22 mouse cellular contexts compared by ENCODE assay signal in the genomic region with DNA sequence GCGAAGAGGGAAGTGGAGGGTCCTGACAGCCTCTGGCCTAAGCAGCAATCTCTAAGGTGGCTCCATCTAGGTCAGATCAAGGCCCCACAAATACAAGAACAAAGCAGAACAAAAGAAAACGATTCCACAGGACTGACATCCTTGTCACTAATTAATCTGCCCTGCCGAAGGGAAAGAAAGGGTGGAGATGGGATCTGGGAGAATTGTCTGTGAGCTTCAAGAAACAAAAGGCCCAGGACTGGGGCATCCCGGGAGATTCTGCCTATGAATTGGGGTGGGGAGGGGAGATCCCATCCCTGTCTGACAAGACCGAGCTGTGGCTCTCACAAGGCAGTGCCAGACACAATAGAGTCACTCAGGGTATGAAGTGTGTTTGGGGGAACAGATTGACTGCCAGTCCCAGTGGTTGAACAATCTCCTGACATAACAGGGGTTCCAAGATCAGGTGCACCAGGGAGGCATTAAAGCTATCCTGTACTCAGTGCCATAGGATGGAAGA. TPM values are rescaled to one million over a fixed set of nuclear protein-coding genes. Genes with fewer than 3 reads are reported as not detected.
A peak's percentile ranks its signal among the peaks of the same experiment; 100 is the strongest.
DNase-seq lines count a peak whose midpoint lies in the region; ATAC-seq and TF ChIP-seq lines count a peak whose summit lies in the region.
"Had no signal": no experiment of that assay in that cellular context is flagged by ENCODE, and none has a peak within 500 bp of the region (broad histone marks: within the 10 kb centered on the region; RNA-seq: fewer than 3 reads in every experiment).

No protein-coding gene starts in this region.

- peaks cover 44% of the 10 kb centered on the region for H3K4me1 ChIP-seq in midbrain, embryonic 12.5 days
- H3K4me1 ChIP-seq in midbrain, postnatal 0 days (ENCODE audit: insufficient read depth, low read length): peaks cover 29% of the 10 kb centered on the region; the same call in 1 of the 2 replicates
- peaks cover 62% of the 10 kb centered on the region for H3K4me1 ChIP-seq in hindbrain, embryonic 12.5 days
- peaks cover 51% of the 10 kb centered on the region for H3K4me1 ChIP-seq in midbrain, embryonic 16.5 days (ENCODE audit: control insufficient read depth, insufficient read depth, low read length)

- peak overlapping the region; percentile 60 for H3K27ac ChIP-seq in midbrain, embryonic 12.5 days (replicated peaks)
- no peak overlapping the region for H3K27ac ChIP-seq in midbrain, postnatal 0 days (ENCODE audit: low read depth, low read length)
- H3K27ac ChIP-seq in hindbrain, embryonic 12.5 days: peak overlapping the region; percentile 76
- H3K27ac ChIP-seq in midbrain, embryonic 16.5 days (ENCODE audit: low read length): no peak overlapping the region
- H3K27ac ChIP-seq: liver, embryonic 15.5 days had no signal

- no peaks in the 10 kb centered on the region for H3K9me3 ChIP-seq in midbrain, embryonic 12.5 days
- no peaks in the 10 kb centered on the region for H3K9me3 ChIP-seq in midbrain, postnatal 0 days (ENCODE audit: low read length)
- no peaks in the 10 kb centered on the region for H3K9me3 ChIP-seq in hindbrain, embryonic 12.5 days (replicated peaks)
- no peaks in the 10 kb centered on the region for H3K9me3 ChIP-seq in midbrain, embryonic 16.5 days (replicated peaks; ENCODE audit: control insufficient read depth, low read length, poor library complexity, severe bottlenecking)
- H3K9me3 ChIP-seq: liver, embryonic 15.5 days had no signal

- no peak for ATAC-seq in midbrain, embryonic 12.5 days (ENCODE audit: low FRiP score, low read depth)
- ATAC-seq in midbrain, postnatal 0 days (ENCODE audit: low FRiP score): no peak
- no peak for ATAC-seq in hindbrain, embryonic 12.5 days (ENCODE audit: low FRiP score)
- no peak for ATAC-seq in midbrain, embryonic 16.5 days

- H3K4me3 ChIP-seq in midbrain, embryonic 12.5 days: no peak overlapping the region
- H3K4me3 ChIP-seq in midbrain, postnatal 0 days (ENCODE audit: low read depth, low read length): no peak overlapping the region
- H3K4me3 ChIP-seq in hindbrain, embryonic 12.5 days: no peak overlapping the region
- no peak overlapping the region for H3K4me3 ChIP-seq in midbrain, embryonic 16.5 days (ENCODE audit: low read depth, low read length)
- H3K4me3 ChIP-seq: liver, embryonic 15.5 days had no signal

- no peak for DNase-seq in midbrain, postnatal 0 days (ENCODE audit: low spot score)
- no peak for DNase-seq in layer of hippocampus, postnatal 14 days (ENCODE audit: low spot score in 2 of 2)
- no peak for DNase-seq in adrenal gland, adult 8-10 months
- DNase-seq in heart, adult 9 months (ENCODE audit: low spot score in 2 of 2): no peak
- DNase-seq: B cell, adult 2 months; cerebellum, adult 11-12 months; gastrocnemius, postnatal 36 days; heart, postnatal 4 days; kidney, adult 11 months; kidney, postnatal 36 days; lung, postnatal 14 days; thymus, postnatal 14 days had no signal

- H3K27me3 ChIP-seq in midbrain, embryonic 12.5 days: peaks cover 12% of the 10 kb centered on the region
- no peaks in the 10 kb centered on the region for H3K27me3 ChIP-seq in midbrain, postnatal 0 days (ENCODE audit: insufficient read depth, low read length)
- peaks cover 4% of the 10 kb centered on the region; the same call in 1 of the 2 replicates for H3K27me3 ChIP-seq in hindbrain, embryonic 12.5 days
- no peaks in the 10 kb centered on the region for H3K27me3 ChIP-seq in midbrain, embryonic 16.5 days (ENCODE audit: control insufficient read depth, insufficient read depth, low read depth, low read length)

- no peak overlapping the region for H3K4me2 ChIP-seq in midbrain, embryonic 12.5 days (replicated peaks)
- H3K4me2 ChIP-seq in midbrain, postnatal 0 days (ENCODE audit: low read depth, low read length, poor library complexity, severe bottlenecking): no peak overlapping the region
- H3K4me2 ChIP-seq in hindbrain, embryonic 12.5 days (replicated peaks): peak overlapping the region; percentile 26
- H3K4me2 ChIP-seq in midbrain, embryonic 16.5 days (ENCODE audit: low read length): peak overlapping the region; percentile 13; the same call in 1 of the 2 replicates
- H3K4me2 ChIP-seq: heart, embryonic 11.5 days; liver, embryonic 15.5 days had no signal

- TF ChIP-seq CTCF in midbrain, postnatal 0 days (IDR thresholded peaks at IDR 0.05): no peak

- WGBS in midbrain, embryonic 12.5 days: 25% methylated on average over 5 of the region's 5 CpGs
- WGBS in midbrain, postnatal 0 days: 15% methylated on average over 5 of the region's 5 CpGs
- 28% methylated on average over 5 of the region's 5 CpGs for WGBS in hindbrain, embryonic 12.5 days
- WGBS in midbrain, embryonic 16.5 days: 21% methylated on average over 5 of the region's 5 CpGs

- no peak overlapping the region; the same call in 1 of the 2 replicates for H3K9ac ChIP-seq in midbrain, embryonic 12.5 days (replicated peaks)
- no peak overlapping the region for H3K9ac ChIP-seq in midbrain, postnatal 0 days (replicated peaks; ENCODE audit: low read length, poor library complexity, severe bottlenecking)
- peak overlapping the region; percentile 41 for H3K9ac ChIP-seq in hindbrain, embryonic 12.5 days
- H3K9ac ChIP-seq in midbrain, embryonic 16.5 days (ENCODE audit: low read depth, low read length): no peak overlapping the region
- H3K9ac ChIP-seq: liver, embryonic 15.5 days had no signal

- H3K36me3 ChIP-seq in midbrain, embryonic 12.5 days: peaks cover 29% of the 10 kb centered on the region
- H3K36me3 ChIP-seq in midbrain, postnatal 0 days (ENCODE audit: insufficient read depth, low read length): peaks cover 52% of the 10 kb centered on the region
- peaks cover 40% of the 10 kb centered on the region for H3K36me3 ChIP-seq in hindbrain, embryonic 12.5 days
- H3K36me3 ChIP-seq in midbrain, embryonic 16.5 days (ENCODE audit: control insufficient read depth, insufficient read depth, low read length): peaks cover 11% of the 10 kb centered on the region

RNA-seq across cellular contexts. Expression of a gene that starts 7.6 kb away (rescaled TPM):
- polyA plus RNA-seq in midbrain, embryonic 12.5 days (2016; fragmentation: Nextera tagmentation; extraction: Ambion mirVana): 26.6 and 31.9 TPM in 2 replicates
- 85.7 and 106 TPM in 2 replicates for total RNA-seq in midbrain, postnatal 0 days (2014; rRNA removed)
- polyA plus RNA-seq in midbrain, postnatal 0 days (2015; fragmentation: Nextera tagmentation; extraction: Ambion mirVana): 51.6 and 52.7 TPM in 2 replicates
- polyA plus RNA-seq in hindbrain, embryonic 12.5 days (2016; fragmentation: Nextera tagmentation; extraction: Ambion mirVana): 44.1 and 45.8 TPM in 2 replicates
- 41.9 and 44.7 TPM in 2 replicates for polyA plus RNA-seq in midbrain, embryonic 16.5 days (2015; fragmentation: Nextera tagmentation; extraction: Ambion mirVana)
- 10 to 100 TPM; 38.7 to 40.4 TPM for total RNA-seq in layer of hippocampus, postnatal 14 days (2021)
- total RNA-seq in adrenal gland, adult 8-10 months (2022): 10 to 100 TPM; 12.4 to 43.6 (median 20.6) TPM

RNA-seq across cellular contexts. Expression of a gene that starts 58.0 kb away (rescaled TPM):
- not detected in 2 replicates for polyA plus RNA-seq in midbrain, embryonic 12.5 days (2016; fragmentation: Nextera tagmentation; extraction: Ambion mirVana)
- total RNA-seq in midbrain, postnatal 0 days (2014; rRNA removed): not detected in 2 replicates
- polyA plus RNA-seq in midbrain, postnatal 0 days (2015; fragmentation: Nextera tagmentation; extraction: Ambion mirVana): 0.25 TPM in 1 of 2 replicates, not detected in the other
- polyA plus RNA-seq in hindbrain, embryonic 12.5 days (2016; fragmentation: Nextera tagmentation; extraction: Ambion mirVana): 0.46 and 0.64 TPM in 2 replicates
- polyA plus RNA-seq in midbrain, embryonic 16.5 days (2015; fragmentation: Nextera tagmentation; extraction: Ambion mirVana): not detected in 2 replicates
- not detected for total RNA-seq in layer of hippocampus, postnatal 14 days (2021)
- total RNA-seq in adrenal gland, adult 8-10 months (2022): not detected
- total RNA-seq: adrenal gland, adult 18-20 months; gastrocnemius, postnatal 36 days; heart, postnatal 4 days had no signal
- polyA plus RNA-seq: embryonic facial prominence, embryonic 14.5 days; heart, embryonic 11.5 days; limb, embryonic 11.5 days; liver, embryonic 15.5 days; spleen, adult 2 months; stomach, embryonic 16.5 days had no signal

Comparison
In these comparisons a context has a peak if more than half of its experiments do, and no peak if none do; other contexts are left out.
1. H3K27ac ChIP-seq: peak in midbrain, embryonic 12.5 days (single experiment) and hindbrain, embryonic 12.5 days (single experiment); none in midbrain, postnatal 0 days (single experiment) and midbrain, embryonic 16.5 days (single experiment).
2. H3K4me2 ChIP-seq: peak in hindbrain, embryonic 12.5 days (single experiment) and midbrain, embryonic 16.5 days (single experiment); none in midbrain, embryonic 12.5 days (single experiment) and midbrain, postnatal 0 days (single experiment).